Mouse (Mus musculus) CH12.LX (cell line): ENCODE measurements at regions not wholly inside any gene's neighbourhood (a gene's known extent, or its start where the extent isn't known, plus 50 kb on each side); places are given as distances from the start of the nearest gene placed in this dataset.

Experiments used
- CTCF ChIP-seq, 2 experiments: IDR thresholded peaks in 1 of 2; conservative IDR thresholded peaks in 1 of 2; 2 replicates each; pipeline ENCODE4 v1.5.1; 2011 to 2012; ENCODE audit warnings: low read depth in 2 of 2, low read length in 2 of 2, improper control_type of control experiment in 1 of 2, inconsistent platforms in 1 of 2, mild to moderate bottlenecking in 1 of 2, moderate library complexity in 1 of 2
- EP300 ChIP-seq: IDR thresholded peaks from 2 replicates; pipeline ENCODE4 v1.6.1; 2011; ENCODE audit warnings: low read length, improper control_type of control experiment
- GABPA ChIP-seq: IDR thresholded peaks from 2 replicates; pipeline ENCODE4 v1.6.1; 2012; ENCODE audit warnings: low read depth, low read length, improper control_type of control experiment, inconsistent platforms; ENCODE audit not compliant: insufficient replicate concordance
- HCFC1 ChIP-seq: IDR thresholded peaks from 2 replicates; pipeline ENCODE4 v1.6.1; 2012; ENCODE audit warnings: low read depth, mild to moderate bottlenecking, inconsistent platforms, low read length, improper control_type of control experiment
- JUN ChIP-seq: IDR thresholded peaks from 2 replicates; pipeline ENCODE4 v1.6.1; 2011; ENCODE audit warnings: low read depth, mild to moderate bottlenecking, low read length, improper control_type of control experiment, moderate library complexity; ENCODE audit not compliant: insufficient read depth
- JUND ChIP-seq: conservative IDR thresholded peaks from 2 replicates; pipeline ENCODE4 v1.6.1; 2011; ENCODE audit warnings: low read depth, low read length, improper control_type of control experiment
- MAX ChIP-seq: IDR thresholded peaks from 2 replicates; pipeline ENCODE4 v1.6.1; 2011; ENCODE audit warnings: low read length, improper control_type of control experiment
- MAZ ChIP-seq: IDR thresholded peaks from 2 replicates; pipeline ENCODE4 v1.6.1; 2012; ENCODE audit warnings: low read depth, mild to moderate bottlenecking, inconsistent platforms, low read length, improper control_type of control experiment, moderate library complexity
- POLR2A ChIP-seq: IDR thresholded peaks from 2 replicates; pipeline ENCODE4 v1.6.1; 2011; ENCODE audit warnings: low read depth, mild to moderate bottlenecking, improper control_type of control experiment, low read length
- RCOR1 ChIP-seq: conservative IDR thresholded peaks from 2 replicates; pipeline ENCODE4 v1.6.1; 2012; ENCODE audit warnings: low read depth, mild to moderate bottlenecking, inconsistent platforms, low read length, improper control_type of control experiment
- SIN3A ChIP-seq: IDR thresholded peaks from 2 replicates; pipeline ENCODE4 v1.6.1; 2012; ENCODE audit warnings: low read length, improper control_type of control experiment, inconsistent platforms

- TF ChIP-seq JUND (no peak), RCOR1 (no peak), CTCF (conservative IDR thresholded peaks at IDR 0.05 in 1 of 2, IDR thresholded peaks at IDR 0.05 in 1 of 2; ENCODE audit: low read depth in 2 of 2, low read length in 2 of 2) (no peak), SIN3A (no peak), POLR2A (no peak), JUN (no peak), MAX (no peak), MAZ (no peak), HCFC1 (no peak), EP300 (no peak), GABPA (no peak)
These were observed 74.8 kb upstream of the Btg3 start for GRCm38 (mm10) chr16:78451750-78452149.
